Mouse (Mus musculus) heart, postnatal 0 days (tissue): Measurements from ENCODE around the gene Slc36a4.

Experiments
- CTCF ChIP-seq: IDR thresholded peaks from 2 replicates; pipeline ENCODE4 v1.5.1; 2016; ENCODE audit warnings: antibody characterized with exemption, control low read depth, low read depth
- EP300 ChIP-seq: IDR thresholded peaks from 2 replicates; pipeline ENCODE4 v1.6.1; 2016; ENCODE audit warnings: antibody characterized with exemption, low read depth

DNA sequence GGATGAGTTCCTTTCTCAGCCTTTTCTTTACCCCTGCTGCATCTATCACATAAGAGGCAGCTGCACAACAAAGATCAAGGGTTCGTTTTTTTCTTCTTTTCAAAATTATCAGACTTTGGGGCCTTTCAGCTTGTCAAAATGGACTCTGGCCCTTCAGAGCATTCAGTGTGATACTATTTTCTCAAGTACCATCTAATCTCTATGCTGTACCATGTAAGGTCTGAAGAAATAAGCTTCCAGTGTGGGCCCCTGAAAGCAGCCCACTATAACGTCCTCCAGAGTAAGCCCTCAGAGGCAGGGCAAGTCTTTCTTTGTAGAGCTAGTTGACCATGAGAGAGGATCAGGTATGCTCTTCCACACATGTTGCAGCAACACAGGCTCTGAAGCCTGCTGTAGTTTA is 77.1 kb downstream of the Slc36a4 start:
- no peak for TF ChIP-seq CTCF
- no peak for TF ChIP-seq EP300
